ENCODE assay signal across 19 mouse cellular contexts in the genomic region with DNA sequence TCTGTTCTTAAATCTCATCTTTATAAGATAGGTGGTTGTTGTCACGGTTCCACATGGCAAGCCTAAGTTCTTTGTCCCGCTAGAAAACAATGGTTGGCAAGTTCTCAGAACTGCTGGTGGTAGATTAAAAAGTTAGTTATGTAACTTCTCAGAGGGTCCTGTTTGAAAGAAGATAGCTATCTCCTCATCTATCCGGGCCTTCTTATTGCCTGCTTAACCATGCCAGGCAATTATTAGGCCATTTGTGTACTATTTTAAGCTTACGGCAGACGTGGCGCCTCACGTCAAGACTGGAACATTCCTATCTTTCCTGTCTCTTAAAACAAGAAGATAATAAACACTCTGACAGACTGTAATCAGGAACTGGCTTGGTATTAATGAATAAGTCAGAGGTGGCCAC.
DNase-seq lines count a peak whose midpoint lies in the region; ATAC-seq lines count a peak whose summit lies in the region.
"Had no signal": no experiment of that assay in that cellular context is flagged by ENCODE, and none has a peak within 500 bp of the region (broad histone marks: within the 10 kb centered on the region; RNA-seq: fewer than 3 reads in every experiment).

No protein-coding gene starts in this region.

- H3K27ac ChIP-seq in heart, embryonic 11.5 days (ENCODE audit: low read depth, low read length): no peak overlapping the region
- H3K27ac ChIP-seq in lung, embryonic 16.5 days (ENCODE audit: low read length): no peak overlapping the region
- H3K27ac ChIP-seq in forebrain, embryonic 16.5 days (ENCODE audit: low read length): no peak overlapping the region
- H3K27ac ChIP-seq: embryonic facial prominence, embryonic 13.5 days; forebrain, embryonic 10.5 days; hindbrain, embryonic 13.5 days had no signal

- no peaks in the 10 kb centered on the region for H3K4me1 ChIP-seq in heart, embryonic 11.5 days (ENCODE audit: control insufficient read depth, insufficient read depth, low read length)
- 0 out of 2 replicates have a peak, but pooled peaks cover 8% of the 10 kb centered on the region for H3K4me1 ChIP-seq in lung, embryonic 16.5 days (replicated peaks; ENCODE audit: control insufficient read depth, insufficient read depth, low read length)
- no peaks in the 10 kb centered on the region for H3K4me1 ChIP-seq in forebrain, embryonic 16.5 days (replicated peaks; ENCODE audit: control insufficient read depth, insufficient read depth, low read length)
- H3K4me1 ChIP-seq: embryonic facial prominence, embryonic 13.5 days; forebrain, embryonic 10.5 days; hindbrain, embryonic 13.5 days had no signal

- WGBS in heart, embryonic 11.5 days (ENCODE audit: insufficient replicate concordance): 49% methylated on average over 7 of the region's 7 CpGs
- WGBS in lung, embryonic 16.5 days: 40% methylated on average over 7 of the region's 7 CpGs
- 88% methylated on average over 7 of the region's 7 CpGs for WGBS in forebrain, embryonic 16.5 days

- H3K4me2 ChIP-seq in heart, embryonic 11.5 days: no peak overlapping the region
- 0 out of 2 replicates have a peak overlapping the region, but pooled peaks have one; percentile 13 for H3K4me2 ChIP-seq in lung, embryonic 16.5 days (ENCODE audit: low read depth, low read length)
- H3K4me2 ChIP-seq in forebrain, embryonic 16.5 days (ENCODE audit: low read length): no peak overlapping the region
- H3K4me2 ChIP-seq: embryonic facial prominence, embryonic 13.5 days; heart, embryonic 12.5 days; hindbrain, embryonic 13.5 days had no signal

- H3K9ac ChIP-seq in heart, embryonic 11.5 days (ENCODE audit: low read depth, low read length): no peak overlapping the region
- H3K9ac ChIP-seq in lung, embryonic 16.5 days (ENCODE audit: low read length): no peak overlapping the region
- no peak overlapping the region for H3K9ac ChIP-seq in forebrain, embryonic 16.5 days (replicated peaks; ENCODE audit: low read depth, low read length)
- H3K9ac ChIP-seq: embryonic facial prominence, embryonic 13.5 days; heart, embryonic 12.5 days; hindbrain, embryonic 13.5 days had no signal

- no peaks in the 10 kb centered on the region for H3K9me3 ChIP-seq in heart, embryonic 11.5 days (replicated peaks; ENCODE audit: control insufficient read depth, low read length)
- no peaks in the 10 kb centered on the region for H3K9me3 ChIP-seq in lung, embryonic 16.5 days (ENCODE audit: control insufficient read depth, low read length)
- no peaks in the 10 kb centered on the region for H3K9me3 ChIP-seq in forebrain, embryonic 16.5 days (ENCODE audit: control insufficient read depth, low read length)
- H3K9me3 ChIP-seq: embryonic facial prominence, embryonic 13.5 days; forebrain, embryonic 10.5 days; heart, embryonic 12.5 days; hindbrain, embryonic 13.5 days had no signal

- H3K36me3 ChIP-seq in heart, embryonic 11.5 days (ENCODE audit: control insufficient read depth, insufficient read depth, low read length): no peaks in the 10 kb centered on the region
- H3K36me3 ChIP-seq in lung, embryonic 16.5 days (ENCODE audit: control insufficient read depth, insufficient read depth, low read length): no peaks in the 10 kb centered on the region
- H3K36me3 ChIP-seq in forebrain, embryonic 16.5 days (ENCODE audit: control insufficient read depth, insufficient read depth): no peaks in the 10 kb centered on the region
- H3K36me3 ChIP-seq: embryonic facial prominence, embryonic 13.5 days; forebrain, embryonic 10.5 days; heart, embryonic 12.5 days; hindbrain, embryonic 13.5 days had no signal

- peak; percentile 94 for DNase-seq in heart, adult 11 months
- no peak for DNase-seq in heart, postnatal 4 days
- peak; percentile 13 to 55 for DNase-seq in heart, adult 9 months (ENCODE audit: low spot score in 2 of 2)
- DNase-seq in lung, postnatal 25 days (ENCODE audit: low spot score): peak; percentile 35
- DNase-seq in B cell, adult 2 months: no peak
- DNase-seq: adrenal gland, postnatal 14 days; cerebellum, adult 11-12 months; cerebellum, adult 9-10 months; cerebellum, postnatal 25 days; gastrocnemius, postnatal 36 days had no signal

- no peak for ATAC-seq in heart, embryonic 11.5 days (replicated peaks; ENCODE audit: insufficient number of reproducible peaks, low FRiP score, low TSS enrichment)
- no peak for ATAC-seq in lung, embryonic 16.5 days (ENCODE audit: low read depth)
- no peak for ATAC-seq in forebrain, embryonic 16.5 days
- ATAC-seq: forebrain, embryonic 14.5 days; intestine, embryonic 16.5 days had no signal

- H3K4me3 ChIP-seq in heart, embryonic 11.5 days (ENCODE audit: low read depth, low read length): no peak overlapping the region
- H3K4me3 ChIP-seq in lung, embryonic 16.5 days (ENCODE audit: low read length): no peak overlapping the region
- no peak overlapping the region for H3K4me3 ChIP-seq in forebrain, embryonic 16.5 days (replicated peaks; ENCODE audit: low read length)
- H3K4me3 ChIP-seq: embryonic facial prominence, embryonic 13.5 days; forebrain, embryonic 10.5 days; heart, embryonic 12.5 days; hindbrain, embryonic 13.5 days had no signal

- H3K27me3 ChIP-seq in heart, embryonic 11.5 days (ENCODE audit: control insufficient read depth, insufficient read depth, low read length): no peaks in the 10 kb centered on the region
- H3K27me3 ChIP-seq in lung, embryonic 16.5 days (ENCODE audit: control insufficient read depth, insufficient read depth, low read depth, low read length): no peaks in the 10 kb centered on the region
- no peaks in the 10 kb centered on the region for H3K27me3 ChIP-seq in forebrain, embryonic 16.5 days (replicated peaks; ENCODE audit: control insufficient read depth, insufficient read depth, low read length)
- H3K27me3 ChIP-seq: embryonic facial prominence, embryonic 13.5 days; heart, embryonic 12.5 days; hindbrain, embryonic 13.5 days had no signal

Comparison
In these comparisons a context has a peak if more than half of its experiments do, and no peak if none do; other contexts are left out.
1. DNase-seq: peak in heart, adult 11 months (single experiment), heart, adult 9 months (2 of 2) and lung, postnatal 25 days (single experiment); none in heart, postnatal 4 days (single experiment) and B cell, adult 2 months (0 of 2).